Mouse (Mus musculus) liver, embryonic 14.5 days (tissue): ENCODE measurements around the gene Wnt11.

Source experiments
- CTCF ChIP-seq: IDR thresholded peaks from 2 replicates; pipeline ENCODE4 v1.5.1; 2016; ENCODE audit warnings: antibody characterized with exemption, low read depth, control low read depth
- EP300 ChIP-seq: IDR thresholded peaks from 2 replicates; pipeline ENCODE4 v1.6.1; 2016; ENCODE audit warnings: antibody characterized with exemption, low read depth

DNA sequence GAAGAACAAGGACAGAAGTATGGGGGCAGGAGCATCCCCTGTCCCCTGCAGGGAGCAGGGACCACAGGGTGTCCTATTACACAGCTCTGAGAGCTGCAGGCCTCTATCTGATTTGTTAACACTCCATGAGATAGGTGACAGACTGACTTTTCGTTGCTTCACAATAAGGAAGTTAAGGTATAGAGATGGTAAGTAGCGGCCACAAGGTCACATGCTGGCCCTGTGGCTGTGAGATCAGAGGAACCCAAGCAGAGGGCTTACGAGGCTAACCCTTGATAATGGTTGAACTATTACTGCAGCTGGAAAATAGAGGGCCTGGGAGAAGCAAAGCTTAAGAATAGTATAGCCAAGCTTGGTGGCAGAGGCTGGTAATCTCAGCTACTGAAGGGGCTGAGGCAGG lies 5.9 kb downstream of the Wnt11 start:
- TF ChIP-seq CTCF: no peak
- TF ChIP-seq EP300: no peak
